In genomic region chr2:170152856-170153255, GRCm38 (mm10) we compare ENCODE assay signal across 9 mouse cellular contexts. TPM values are rescaled to one million over a fixed set of nuclear protein-coding genes. Genes with fewer than 3 reads are reported as not detected.
DNase-seq lines count a peak whose midpoint lies in the region; ATAC-seq and TF ChIP-seq lines count a peak whose summit lies in the region.
"Had no signal": no experiment of that assay in that cellular context is flagged by ENCODE, and none has a peak within 500 bp of the region (broad histone marks: within the 10 kb centered on the region; RNA-seq: fewer than 3 reads in every experiment).

No protein-coding gene starts in this region.

- no peak for DNase-seq in kidney, postnatal 14 days
- DNase-seq in adipocyte (ENCODE audit: low spot score) = no peak
- DNase-seq in adrenal gland, postnatal 14 days = no peak
- no peak for DNase-seq in thymus, adult 2 months
- DNase-seq: right cerebral cortex, postnatal 25 days had no signal

- ATAC-seq in kidney, embryonic 14.5 days (ENCODE audit: low FRiP score, low TSS enrichment) = no peak
- ATAC-seq in heart, embryonic 11.5 days (replicated peaks; ENCODE audit: insufficient number of reproducible peaks, low FRiP score, low TSS enrichment) = 0 out of 2 replicates have a peak, but pooled peaks have one; percentile 35
- ATAC-seq in liver, embryonic 12.5 days = peak; percentile 26

- peaks cover 22% of the 10 kb centered on the region; the same call in 1 of the 2 replicates for H3K4me1 ChIP-seq in kidney, embryonic 14.5 days (ENCODE audit: control insufficient read depth, insufficient read depth, low read length)
- peaks cover 48% of the 10 kb centered on the region for H3K4me1 ChIP-seq in E14TG2a.4 (replicated peaks; ENCODE audit: low read depth, low read length)
- H3K4me1 ChIP-seq in heart, embryonic 11.5 days (ENCODE audit: control insufficient read depth, insufficient read depth, low read length) = peaks cover 15% of the 10 kb centered on the region
- peaks cover 82% of the 10 kb centered on the region for H3K4me1 ChIP-seq in liver, embryonic 12.5 days
- peaks cover 25% of the 10 kb centered on the region for H3K4me1 ChIP-seq in thymus, adult 2 months (replicated peaks; ENCODE audit: control insufficient read depth, insufficient read depth, low read length)

- peak overlapping the region; percentile 77 for H3K4me2 ChIP-seq in kidney, embryonic 14.5 days (replicated peaks; ENCODE audit: low read depth, low read length)
- peak overlapping the region; percentile 80 for H3K4me2 ChIP-seq in heart, embryonic 11.5 days
- peak overlapping the region; percentile 78 for H3K4me2 ChIP-seq in liver, embryonic 12.5 days

- WGBS in kidney, embryonic 14.5 days = 28% methylated on average over 7 of the region's 7 CpGs
- WGBS in heart, embryonic 11.5 days (ENCODE audit: insufficient replicate concordance) = 27% methylated on average over 7 of the region's 7 CpGs
- 17% methylated on average over 7 of the region's 7 CpGs for WGBS in liver, embryonic 12.5 days (ENCODE audit: insufficient replicate concordance)
- 23% methylated on average over 7 of the region's 7 CpGs for WGBS in thymus, adult 2 months

- TF ChIP-seq CTCF in E14TG2a.4 (conservative IDR thresholded peaks at IDR 0.05; ENCODE audit: low read length) = no peak
- TF ChIP-seq CTCF in thymus, adult 2 months (IDR thresholded peaks at IDR 0.05; ENCODE audit: borderline replicate concordance, control insufficient read depth, extremely low read depth, insufficient read depth, low read length, poor library complexity) = no peak

- H3K36me3 ChIP-seq in kidney, embryonic 14.5 days (ENCODE audit: control insufficient read depth, insufficient read depth, low read length) = no peaks in the 10 kb centered on the region
- H3K36me3 ChIP-seq in E14TG2a.4 (ENCODE audit: insufficient read depth, low read length) = no peaks in the 10 kb centered on the region
- no peaks in the 10 kb centered on the region for H3K36me3 ChIP-seq in heart, embryonic 11.5 days (ENCODE audit: control insufficient read depth, insufficient read depth, low read length)
- no peaks in the 10 kb centered on the region for H3K36me3 ChIP-seq in liver, embryonic 12.5 days
- H3K36me3 ChIP-seq in thymus, adult 2 months (ENCODE audit: control insufficient read depth, insufficient read depth, low read length) = no peaks in the 10 kb centered on the region

- H3K4me3 ChIP-seq in kidney, embryonic 14.5 days (ENCODE audit: low read length) = peak overlapping the region; percentile 41; the same call in 1 of the 2 replicates
- peak overlapping the region; percentile 74; the same call in 1 of the 2 replicates for H3K4me3 ChIP-seq in E14TG2a.4 (replicated peaks; ENCODE audit: low read length)
- peak overlapping the region; percentile 48 for H3K4me3 ChIP-seq in heart, embryonic 11.5 days (ENCODE audit: low read depth, low read length)
- H3K4me3 ChIP-seq in liver, embryonic 12.5 days = peak overlapping the region; percentile 68
- H3K4me3 ChIP-seq in thymus, adult 2 months (ENCODE audit: control insufficient read depth, insufficient read depth, low read length) = no peak overlapping the region

- H3K27ac ChIP-seq in kidney, embryonic 14.5 days (ENCODE audit: low read depth, low read length) = no peak overlapping the region
- H3K27ac ChIP-seq in heart, embryonic 11.5 days (ENCODE audit: low read depth, low read length) = peak overlapping the region; percentile 86; the same call in 1 of the 2 replicates
- H3K27ac ChIP-seq in liver, embryonic 12.5 days = peak overlapping the region; percentile 97
- H3K27ac ChIP-seq in thymus, adult 2 months (ENCODE audit: control insufficient read depth, insufficient read depth, low read length) = no peak overlapping the region

- no peaks in the 10 kb centered on the region for H3K9me3 ChIP-seq in kidney, embryonic 14.5 days (ENCODE audit: control insufficient read depth, low read length)
- H3K9me3 ChIP-seq in E14TG2a.4 (ENCODE audit: low read length) = no peaks in the 10 kb centered on the region
- H3K9me3 ChIP-seq in heart, embryonic 11.5 days (replicated peaks; ENCODE audit: control insufficient read depth, low read length) = no peaks in the 10 kb centered on the region
- no peaks in the 10 kb centered on the region for H3K9me3 ChIP-seq in liver, embryonic 12.5 days (replicated peaks)

- no peak for TF ChIP-seq POLR2A in thymus, adult 2 months (IDR thresholded peaks at IDR 0.05; ENCODE audit: control insufficient read depth, extremely low read depth, insufficient read depth, low read length, poor library complexity)

- no peaks in the 10 kb centered on the region for H3K27me3 ChIP-seq in kidney, embryonic 14.5 days (ENCODE audit: control insufficient read depth, insufficient read depth, low read length)
- 0 out of 2 replicates have a peak, but pooled peaks cover 5% of the 10 kb centered on the region for H3K27me3 ChIP-seq in E14TG2a.4 (ENCODE audit: insufficient read depth, low read length)
- no peaks in the 10 kb centered on the region for H3K27me3 ChIP-seq in heart, embryonic 11.5 days (ENCODE audit: control insufficient read depth, insufficient read depth, low read length)
- H3K27me3 ChIP-seq in liver, embryonic 12.5 days (replicated peaks) = no peaks in the 10 kb centered on the region
- H3K27me3 ChIP-seq in thymus, adult 2 months (ENCODE audit: control insufficient read depth, insufficient read depth, low read length) = no peaks in the 10 kb centered on the region

- 0 out of 2 replicates have a peak overlapping the region, but pooled peaks have one; percentile 51 for H3K9ac ChIP-seq in kidney, embryonic 14.5 days (ENCODE audit: low read depth, low read length)
- H3K9ac ChIP-seq in heart, embryonic 11.5 days (ENCODE audit: low read depth, low read length) = peak overlapping the region; percentile 81; the same call in 1 of the 2 replicates
- peak overlapping the region; percentile 83 for H3K9ac ChIP-seq in liver, embryonic 12.5 days

RNA-seq across cellular contexts. Expression of gene Zfp217, which starts 5.0 kb away (rescaled TPM):
- polyA plus RNA-seq in kidney, embryonic 14.5 days (2014; fragmentation: Nextera tagmentation; extraction: Ambion mirVana) = 5.6 and 6.0 TPM in 2 replicates
- polyA plus RNA-seq in heart, embryonic 11.5 days (2014; fragmentation: Nextera tagmentation; extraction: Ambion mirVana) = 2.9 and 3.7 TPM in 2 replicates
- 3.8 and 4.5 TPM in 2 replicates for polyA plus RNA-seq in liver, embryonic 12.5 days (2016; fragmentation: Nextera tagmentation; extraction: Ambion mirVana)
- total RNA-seq in adrenal gland, postnatal 14 days (2021) = 28.6 and 32.6 TPM in 2 replicates
- 32.1 and 41.0 TPM in 2 replicates for polyA plus RNA-seq in thymus, adult 2 months (2012; rRNA removed)

Comparison
In these comparisons a context has a peak if more than half of its experiments do, and no peak if none do; other contexts are left out.
1. H3K27ac ChIP-seq: peak in heart, embryonic 11.5 days (single experiment) and liver, embryonic 12.5 days (single experiment); none in kidney, embryonic 14.5 days (single experiment) and thymus, adult 2 months (single experiment).
2. Peak in every context shown above with its lines, with median percentiles within 50 percentile points of each other: H3K4me2 ChIP-seq and H3K9ac ChIP-seq.